Mouse (Mus musculus) spleen, adult 18-20 months (tissue): Measurements from ENCODE around the gene Stk16.

ENCODE experiments used
- DNase-seq, 2 experiments: peaks; one replicate each; pipeline ENCODE4 v3.0.0; 2022; ENCODE audit warnings: mixed read lengths in 2 of 2

Stk16 gene

DNA sequence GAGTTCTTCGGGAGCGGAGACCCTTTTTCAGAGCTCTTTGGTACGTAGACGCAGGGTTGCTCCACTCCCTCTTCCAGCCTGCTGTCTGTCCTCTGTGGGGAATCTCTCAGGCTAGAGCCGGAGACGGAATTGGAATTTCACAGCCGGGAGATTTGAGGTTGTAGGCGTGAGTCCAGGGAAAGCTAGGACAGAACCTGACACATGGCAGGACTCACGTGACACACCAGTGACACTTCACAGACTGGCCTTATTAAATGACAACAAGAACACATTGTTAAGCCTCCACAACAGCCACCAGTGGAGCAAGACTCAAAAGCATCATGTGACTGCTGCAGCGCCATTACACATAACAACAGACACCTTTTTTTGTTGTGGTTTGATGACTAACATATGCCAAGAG, 29.0 kb downstream of the Stk16 start:
- DNase-seq = no peak

DNA sequence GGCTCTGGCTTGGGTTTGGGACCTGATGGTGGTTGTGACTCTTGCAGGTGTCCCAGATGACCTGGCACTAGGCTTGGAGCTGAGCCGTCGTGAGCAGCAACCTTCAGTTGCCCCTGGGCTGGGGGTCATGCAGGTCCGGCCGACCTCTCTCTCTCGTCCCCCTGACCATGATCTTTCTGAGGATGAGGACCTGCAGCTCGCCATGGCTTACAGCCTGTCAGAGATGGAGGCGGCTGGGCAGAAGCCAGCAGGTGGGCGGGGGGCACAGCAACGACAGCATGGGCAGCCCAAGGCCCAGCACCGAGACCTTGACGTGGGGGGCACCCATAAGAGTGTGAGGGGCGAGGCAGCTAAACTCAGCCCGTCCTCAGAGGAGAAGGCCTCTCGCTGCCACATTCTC, 32.8 kb downstream of the Stk16 start:
- no peak for DNase-seq

DNA sequence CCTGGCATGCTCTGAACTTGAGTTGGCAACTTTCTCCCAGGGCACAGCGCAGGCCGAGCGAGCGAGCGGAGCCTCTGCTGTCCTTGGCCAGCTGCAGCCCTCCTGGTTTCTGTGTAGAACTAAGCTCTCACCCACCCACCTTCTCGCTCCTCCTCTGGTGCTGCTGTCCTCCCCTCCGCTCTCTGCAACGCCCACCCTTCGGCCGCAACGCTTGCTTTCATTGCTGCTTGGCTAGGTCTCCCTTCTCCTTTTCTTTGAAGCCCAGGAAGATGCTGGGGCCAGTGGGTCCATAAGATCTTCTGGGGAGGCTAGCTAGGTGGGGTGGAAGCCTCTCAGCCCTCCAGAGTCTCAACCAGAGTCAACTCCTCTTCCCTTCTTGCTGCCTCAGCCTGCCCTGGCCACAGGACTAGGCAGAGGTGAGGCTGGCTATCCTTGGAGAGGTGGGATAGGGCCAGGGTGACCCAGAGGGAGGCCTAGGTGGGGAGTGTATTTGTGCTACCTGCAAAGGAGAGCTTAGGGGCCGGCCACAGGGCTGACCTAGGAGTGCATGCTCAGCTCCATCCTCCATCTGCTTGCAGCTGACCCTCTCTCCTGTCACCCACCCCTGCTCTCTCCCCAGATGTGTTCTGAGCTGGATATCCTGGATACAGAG, 33.7 kb downstream of the Stk16 start:
- no peak for DNase-seq

DNA sequence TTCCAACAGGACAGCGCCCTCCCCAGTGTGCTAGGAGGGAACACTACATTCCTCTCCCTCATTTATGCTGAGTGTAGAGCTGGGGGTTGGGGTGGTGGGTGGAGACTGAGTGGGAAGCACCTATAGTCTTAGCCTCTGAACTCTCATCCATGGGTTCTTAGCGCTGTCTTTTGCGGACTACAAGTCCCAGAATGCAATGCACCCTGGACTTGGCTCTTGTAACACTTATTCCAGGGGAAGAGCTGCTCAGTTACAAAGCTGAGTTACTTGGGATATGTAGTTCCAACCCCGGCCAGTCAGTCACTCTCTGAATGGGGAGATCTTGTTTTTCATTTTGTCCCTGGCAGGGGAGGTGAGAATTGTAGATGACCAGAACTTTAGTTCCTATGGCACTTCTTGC, 34.2 kb downstream of the Stk16 start:
- DNase-seq = no peak

DNA sequence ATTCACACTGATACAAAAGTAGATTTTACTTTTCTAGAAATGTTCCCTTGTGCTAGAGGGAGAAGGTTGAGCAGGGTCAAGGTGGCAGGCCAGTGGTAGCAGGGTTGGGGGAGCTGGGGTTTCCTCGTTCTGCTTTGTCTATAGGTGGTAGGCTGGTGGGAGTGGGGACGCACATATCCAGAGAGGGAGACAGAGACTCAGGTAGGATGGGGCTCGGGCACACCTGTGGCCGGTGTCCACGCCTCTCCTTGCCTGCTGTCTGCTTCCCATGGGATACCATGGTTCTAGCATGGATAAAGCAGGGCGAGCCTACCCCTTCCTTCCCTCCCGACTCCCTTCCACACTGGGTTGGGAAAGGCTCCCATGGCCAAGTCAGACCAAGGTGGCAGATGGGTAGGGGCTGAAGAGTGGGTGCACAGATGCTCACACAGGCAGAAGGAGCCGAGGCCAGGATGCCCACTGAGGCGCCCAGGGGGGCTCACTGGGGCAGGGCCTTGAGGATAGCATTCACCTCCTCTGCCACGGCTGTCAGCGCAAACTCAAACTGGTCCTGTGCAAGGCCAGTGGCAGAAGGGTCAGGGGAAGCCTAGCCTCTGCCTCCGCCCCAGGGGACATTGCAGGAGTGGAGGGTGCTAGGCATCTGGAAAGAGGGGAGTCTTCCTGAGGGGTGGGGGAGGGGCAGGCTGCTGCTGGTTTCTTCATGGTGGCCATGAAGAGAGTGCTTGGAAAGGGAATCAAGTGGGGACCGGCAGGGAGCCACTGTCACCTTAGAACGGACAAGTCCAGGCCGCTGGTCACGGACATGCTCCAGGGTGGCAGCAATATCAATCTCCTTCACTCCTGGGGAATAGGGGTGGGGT, 36.7 kb downstream of the Stk16 start:
- DNase-seq = no peak

DNA sequence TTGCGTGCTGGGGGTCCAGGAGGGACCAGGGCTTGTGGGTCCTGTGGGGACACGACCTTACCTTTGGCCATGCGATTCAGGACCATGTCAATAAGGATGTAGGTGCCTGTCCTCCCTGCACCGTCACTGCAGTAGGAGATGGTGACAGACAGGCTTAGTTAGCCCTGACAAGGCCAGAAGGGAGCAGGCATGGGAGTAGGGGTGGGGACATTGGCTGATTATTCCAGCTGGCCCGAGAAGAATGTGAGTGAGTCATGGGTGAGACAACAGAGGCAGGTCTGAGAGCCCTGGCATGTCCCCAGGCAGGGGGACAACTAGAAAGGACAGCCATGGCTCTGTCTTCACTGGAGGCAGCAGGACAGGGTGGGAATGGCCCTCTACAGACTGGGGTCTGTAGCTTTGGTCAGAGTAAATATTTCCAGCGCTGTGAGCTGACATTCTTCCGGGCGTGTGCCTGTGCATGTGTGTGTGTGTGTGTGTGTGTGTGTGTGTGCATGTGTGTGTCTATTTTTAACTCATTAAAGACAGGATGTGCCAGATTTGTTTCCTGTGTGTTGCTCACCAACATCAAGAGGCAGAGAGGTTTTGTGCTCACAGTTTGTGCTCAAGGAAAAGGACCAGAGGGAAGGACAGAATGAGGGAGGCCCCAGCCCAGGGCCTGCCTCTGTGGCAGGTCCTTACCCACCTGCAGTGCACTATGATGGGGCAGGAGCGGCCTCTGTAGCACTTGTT, 37.6 kb downstream of the Stk16 start:
- DNase-seq = no peak

DNA sequence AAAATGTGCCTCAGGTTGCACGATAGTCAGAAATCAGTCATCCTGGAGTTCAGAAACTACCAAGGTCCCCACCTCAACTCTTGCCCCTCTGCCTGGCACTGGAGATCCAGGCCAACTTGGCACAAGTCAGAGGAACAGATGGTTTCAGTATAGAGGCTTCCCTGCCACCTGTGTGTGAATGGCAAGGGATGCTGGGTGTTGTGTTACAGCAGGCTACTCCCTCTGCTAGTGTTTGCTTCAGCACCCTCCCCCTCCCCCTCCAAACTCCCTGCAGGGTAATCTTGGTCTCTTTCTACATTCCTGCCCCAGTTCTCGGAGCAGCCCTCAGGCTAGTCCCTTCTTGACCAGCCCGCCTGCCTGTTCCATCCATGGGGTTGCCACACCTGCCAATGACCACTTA, 39.9 kb downstream of the Stk16 start:
- no peak for DNase-seq

DNA sequence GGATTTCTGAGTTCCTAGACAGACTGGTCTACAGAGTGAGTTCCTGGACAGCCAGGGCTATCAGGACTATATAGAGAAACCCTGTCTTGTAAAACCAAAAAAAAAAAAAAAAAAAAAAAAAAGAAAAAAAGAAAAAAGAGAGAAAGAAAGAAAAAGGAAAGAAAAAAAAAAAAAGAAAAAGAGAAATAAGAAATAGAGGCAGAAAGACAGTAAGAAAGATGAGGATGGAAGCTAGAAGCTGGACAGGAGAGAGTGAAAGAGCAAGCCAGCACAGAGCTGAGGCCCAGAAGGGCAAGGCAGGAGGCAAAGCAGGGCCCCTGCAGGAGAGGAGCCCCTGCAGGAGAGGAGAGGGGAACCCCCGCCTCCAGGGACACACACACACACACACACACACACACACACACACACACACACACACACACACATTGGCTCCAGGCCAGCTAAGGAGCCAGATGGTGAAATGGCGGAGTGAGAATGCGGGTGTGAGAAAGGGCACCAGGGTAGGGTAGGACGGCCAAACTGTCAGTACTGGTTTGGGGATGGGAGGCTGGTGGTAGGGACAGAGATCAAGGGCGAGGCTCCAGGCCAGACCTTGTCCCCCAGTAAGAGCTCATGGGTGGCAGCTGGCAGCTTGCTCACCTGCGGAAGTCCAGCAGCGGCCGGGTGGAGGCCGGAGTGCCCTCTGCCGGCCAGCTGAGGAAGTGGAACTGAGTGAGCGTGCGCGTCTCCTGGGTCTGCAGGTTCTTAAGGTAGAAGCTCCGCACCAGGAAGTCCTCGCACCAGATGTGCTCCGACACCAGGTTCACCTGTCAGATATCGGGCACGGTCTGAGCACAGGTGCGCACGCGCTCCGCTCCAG, 40.7 kb downstream of the Stk16 start:
- peak; percentile 84 to 86 for DNase-seq

DNA sequence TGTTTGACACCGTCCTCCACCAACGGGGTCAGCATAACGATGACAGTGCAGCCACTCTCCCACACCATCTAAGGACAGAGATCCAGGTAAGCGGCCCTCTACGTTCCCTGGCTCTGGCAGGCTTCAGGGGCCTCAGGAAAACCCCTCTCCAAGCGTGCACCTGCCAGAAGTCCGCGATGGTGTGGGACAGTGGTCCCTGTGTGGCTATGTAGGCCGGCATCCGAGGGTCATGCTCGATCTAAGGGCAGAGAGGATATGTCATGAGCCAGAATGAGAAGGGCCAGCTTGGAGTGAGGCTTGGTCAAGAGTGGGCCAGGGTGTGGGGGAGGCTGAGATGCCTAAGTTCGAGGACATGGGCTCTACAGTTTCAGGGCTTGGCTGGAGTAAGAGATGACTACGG, 41.7 kb downstream of the Stk16 start:
- no peak for DNase-seq

DNA sequence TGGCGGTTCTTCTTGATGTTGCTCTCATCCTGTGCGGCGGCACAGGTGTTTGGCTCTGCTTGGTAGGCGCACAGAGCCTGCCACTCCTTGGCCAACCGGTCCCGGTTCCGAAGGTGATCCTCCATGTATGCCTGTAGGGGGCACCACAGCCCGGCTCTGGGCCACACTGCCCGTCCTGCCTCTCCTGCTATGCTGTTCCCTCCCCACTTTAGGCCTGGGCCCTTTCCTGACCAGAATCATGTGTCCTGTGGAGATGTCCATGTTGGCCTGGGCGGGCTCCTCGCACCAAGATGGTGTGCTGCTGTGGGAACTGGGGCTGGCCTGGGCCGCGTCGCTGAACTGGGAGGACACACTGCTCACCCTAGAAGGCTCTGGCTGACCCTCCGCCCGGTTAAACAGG, 42.4 kb downstream of the Stk16 start:
- no peak for DNase-seq

DNA sequence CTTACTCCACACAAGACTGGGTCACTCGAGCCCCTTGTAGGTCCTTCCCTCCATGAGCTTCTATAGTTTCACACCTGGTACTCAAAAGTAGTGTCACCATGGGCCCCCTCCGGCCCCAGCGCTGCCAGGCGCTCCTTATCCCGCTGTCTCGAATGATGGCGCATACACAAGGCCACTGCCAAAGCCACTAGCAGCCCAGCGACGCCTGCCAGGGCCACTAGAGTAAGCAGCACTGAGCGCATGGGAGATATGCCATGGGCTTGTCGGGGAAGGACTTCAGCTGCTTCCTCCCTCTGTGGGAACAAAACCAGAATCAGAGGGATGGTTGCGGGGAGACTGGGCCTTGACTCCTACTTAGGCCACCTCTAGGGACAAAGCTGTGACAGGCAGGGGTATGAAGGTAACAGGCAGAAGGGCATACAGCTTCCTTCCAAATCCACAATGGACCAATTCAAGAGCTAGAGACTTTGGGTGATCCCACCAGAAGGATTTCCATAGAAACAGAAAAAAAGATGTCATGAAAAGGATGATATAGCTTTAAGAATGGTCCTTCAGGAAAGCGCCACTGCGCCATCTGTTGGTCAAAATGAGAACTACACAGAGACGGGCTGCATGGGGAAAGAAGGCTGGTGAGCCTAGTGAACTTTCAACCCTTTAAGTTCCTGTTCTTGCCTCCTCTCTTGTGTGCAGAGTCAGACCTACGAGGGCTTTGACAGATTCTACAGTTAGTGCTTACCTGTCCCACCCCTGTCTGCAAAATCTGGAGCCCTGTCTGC, 43.4 kb downstream of the Stk16 start:
- peak; percentile 66 to 88 for DNase-seq

DNA sequence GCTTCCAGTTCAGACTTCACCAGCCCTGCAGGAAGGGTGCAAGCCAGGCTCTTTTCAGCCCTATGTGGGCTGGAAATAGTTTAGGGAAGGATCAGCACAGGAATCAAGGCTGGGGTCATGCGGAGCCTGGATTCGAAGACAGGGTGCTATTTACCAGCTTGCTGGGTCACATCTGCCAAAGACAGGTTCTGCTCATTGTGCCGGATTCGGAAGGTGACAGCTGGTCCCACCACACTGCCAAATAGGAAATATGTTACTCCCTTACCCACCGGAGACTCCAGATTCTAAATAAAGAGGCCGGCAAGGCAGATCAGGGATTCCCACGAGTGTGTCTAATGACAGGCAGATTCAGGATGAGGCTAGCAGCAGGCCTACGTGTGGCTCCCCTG, 44.0 kb downstream of the Stk16 start:
- no peak for DNase-seq

DNA sequence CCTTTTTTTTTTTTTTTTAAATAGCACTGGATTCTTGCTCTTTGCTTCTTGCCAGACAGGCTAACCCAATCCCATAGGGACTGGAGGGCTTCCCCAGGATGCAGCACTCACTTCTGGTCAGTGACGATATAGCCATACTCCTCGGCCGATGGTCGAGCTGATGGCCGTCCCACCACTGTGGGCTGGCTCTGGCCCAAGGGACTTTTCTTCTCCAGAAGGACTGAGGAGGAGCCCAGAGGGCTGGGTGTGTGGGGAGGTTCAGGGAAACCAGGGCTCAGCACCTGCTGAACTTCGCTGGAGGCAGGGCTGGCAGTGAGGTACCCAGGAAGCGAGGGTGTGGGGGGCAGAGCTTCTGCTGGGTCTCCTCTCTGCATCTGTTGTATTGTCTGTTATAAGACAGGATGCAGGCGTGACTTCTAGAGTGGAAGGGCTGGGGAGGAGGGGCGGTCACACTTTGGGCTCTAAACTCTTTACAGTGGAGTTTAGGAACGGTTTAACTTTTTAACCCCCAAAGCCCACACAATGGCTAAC, 44.9 kb downstream of the Stk16 start:
- no peak for DNase-seq

DNA sequence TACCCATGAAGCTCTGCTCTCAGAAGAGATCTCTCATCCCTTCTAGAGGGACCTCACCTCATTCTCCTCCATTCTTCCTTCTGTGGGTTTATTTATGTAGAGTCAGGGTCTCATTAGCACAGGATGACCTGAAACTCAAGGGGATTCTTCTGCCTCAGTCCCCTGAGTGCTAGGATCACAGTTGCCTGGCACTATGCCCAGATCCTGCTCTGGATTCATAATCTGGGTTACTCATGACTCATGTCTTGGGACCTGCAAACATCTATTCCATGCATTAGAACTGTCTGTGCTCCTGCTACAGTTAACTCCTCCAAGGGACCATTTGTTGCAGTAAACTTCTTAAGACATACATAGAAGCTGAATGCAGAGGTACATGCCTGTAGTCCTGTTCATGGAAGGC, 50.6 kb downstream of the Stk16 start:
- no peak for DNase-seq

DNA sequence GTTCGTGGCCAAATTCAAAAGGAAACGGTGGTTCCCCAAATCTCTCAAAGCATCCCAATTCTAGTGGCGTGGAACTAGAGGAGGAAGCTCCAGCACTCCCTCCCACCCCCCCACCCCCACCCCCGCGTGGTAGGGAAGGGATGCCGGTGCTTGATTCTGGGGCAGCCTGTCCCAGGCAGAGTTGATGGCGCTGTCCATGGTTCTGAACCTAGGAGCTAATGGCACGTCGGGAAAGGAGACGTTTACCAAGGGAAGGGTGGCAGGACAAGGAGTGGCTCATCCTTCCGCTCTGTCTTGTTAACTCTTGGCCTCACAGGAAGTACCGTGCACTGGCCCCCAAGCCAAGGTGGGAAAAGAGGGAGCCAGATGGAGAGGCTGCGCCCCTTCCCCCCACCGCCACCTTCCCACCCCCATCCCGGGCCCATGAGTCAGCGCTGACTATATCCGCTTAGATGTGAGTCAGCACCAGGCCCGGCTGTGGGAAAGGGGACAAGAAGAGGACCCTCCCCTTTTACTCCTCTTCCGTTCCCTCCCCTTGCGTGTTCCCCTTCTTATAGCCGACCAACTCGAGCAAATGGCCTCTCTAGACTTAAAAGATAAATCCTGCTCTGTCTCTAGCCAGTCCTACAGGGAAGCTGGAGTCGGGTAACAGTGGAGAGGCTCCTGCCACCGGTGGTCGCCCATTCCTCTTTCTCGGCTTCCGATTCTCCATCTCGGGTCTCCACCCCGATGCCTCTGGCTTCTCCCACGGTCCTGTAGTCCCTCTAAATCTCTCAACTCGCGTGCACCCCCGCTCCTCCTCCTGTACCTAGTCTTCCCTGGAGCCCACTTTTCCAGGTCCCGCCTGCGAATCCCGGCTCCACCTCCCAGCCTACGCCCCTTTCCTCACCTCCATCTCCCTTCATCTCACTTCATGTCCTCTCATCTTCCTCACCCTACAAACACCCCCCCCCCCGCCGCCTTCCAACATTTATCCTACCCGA, 52.6 kb downstream of the Stk16 start:
- DNase-seq = peak in 1 of 2 experiments; percentile 33

DNA sequence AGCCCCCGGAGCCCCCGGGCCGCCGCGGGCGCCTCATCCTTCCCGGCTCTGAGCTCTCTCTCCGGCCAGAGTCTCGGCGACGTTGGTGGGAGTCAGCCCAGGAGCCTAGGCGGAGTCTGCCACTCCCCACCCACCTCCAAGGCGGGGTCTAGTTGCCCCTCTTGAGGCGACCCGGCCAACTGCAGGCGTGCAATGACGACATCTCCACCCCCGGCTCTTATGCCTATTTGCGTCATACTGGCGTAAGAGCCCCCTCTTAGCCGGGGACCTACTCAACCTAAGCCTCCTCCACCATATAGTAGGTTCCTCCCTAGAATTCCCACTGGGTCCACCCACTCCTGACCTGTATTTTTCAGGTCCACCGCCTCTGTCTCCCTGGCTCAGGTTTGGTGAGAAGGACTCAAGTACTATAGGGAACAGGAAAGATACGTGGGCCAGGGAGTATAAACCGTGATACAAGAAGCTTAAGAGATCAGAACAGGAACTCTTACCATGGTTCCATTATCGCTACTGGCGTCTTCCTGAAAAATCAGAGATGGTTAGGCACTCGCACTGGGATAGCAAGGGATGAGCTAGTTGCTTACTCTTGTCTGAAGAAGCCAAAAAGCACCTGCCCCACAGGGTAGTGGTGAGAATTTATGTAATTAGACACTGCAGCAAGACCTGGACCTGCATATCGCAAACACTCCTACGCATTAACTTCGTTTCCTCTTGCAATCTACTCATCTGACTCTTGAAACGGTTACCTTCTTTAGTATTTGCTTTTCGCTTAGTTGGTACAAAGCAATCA, 53.6 kb downstream of the Stk16 start, which contains the start of gene Ptprn:
Gene Ptprn, minus strand, starts transcription at position 412 of the 790 bp plus-strand sequence.
- no peak for DNase-seq
